Mouse (Mus musculus): ENCODE measurements at regions not wholly inside any gene's neighbourhood (a gene's known extent, or its start where the extent isn't known, plus 50 kb on each side); places are given as distances from the start of the nearest gene placed in this dataset.

DNA sequence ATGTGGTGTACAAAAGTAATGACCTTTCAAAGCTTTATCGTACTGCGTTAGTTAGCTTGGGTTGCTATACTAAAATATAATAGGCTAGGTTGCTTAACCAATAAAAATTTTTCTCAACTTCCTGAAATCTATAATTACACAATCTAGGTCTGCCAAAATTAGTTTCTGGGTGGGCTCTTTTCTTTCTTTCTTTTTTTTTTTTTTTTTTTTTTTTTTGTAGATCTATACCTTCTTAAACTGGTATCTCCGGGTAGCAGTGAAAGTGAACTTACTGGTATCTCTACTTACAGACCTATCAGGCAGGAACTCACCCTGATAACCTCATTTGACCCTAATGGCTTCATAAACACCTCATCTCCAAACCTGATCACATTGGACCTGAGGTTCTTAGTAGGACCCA lies 193.4 kb upstream of the Cpeb2 start:
- ATAC-seq (no peak), DNase-seq (no peak)
- Histone ChIP-seq H3K9me3 (ENCODE audit: low read length) (no peaks in the 10 kb centered on the region), H3K4me3 (ENCODE audit: low read depth, low read length) (no peak overlapping the region), H3K4me2 (ENCODE audit: low read depth, low read length) (no peak overlapping the region), H3K27ac (ENCODE audit: low read depth) (no peak overlapping the region), H3K27me3 (ENCODE audit: insufficient read depth, low read length) (no peaks in the 10 kb centered on the region), H3K36me3 (replicated peaks; ENCODE audit: insufficient read depth, low read length) (no peaks in the 10 kb centered on the region), H3K9ac (replicated peaks) (no peak overlapping the region), H3K4me1 (ENCODE audit: insufficient read depth) (0 out of 2 replicates have a peak, but pooled peaks cover 3% of the 10 kb centered on the region)
- no peak for TF ChIP-seq EP300 (IDR thresholded peaks at IDR 0.05; ENCODE audit: low read depth)
- TF ChIP-seq CTCF (IDR thresholded peaks at IDR 0.05; ENCODE audit: low read depth), result no peak
- WGBS (ENCODE audit: insufficient replicate concordance), result 59% methylated on average over 3 of the region's 3 CpGs

DNA sequence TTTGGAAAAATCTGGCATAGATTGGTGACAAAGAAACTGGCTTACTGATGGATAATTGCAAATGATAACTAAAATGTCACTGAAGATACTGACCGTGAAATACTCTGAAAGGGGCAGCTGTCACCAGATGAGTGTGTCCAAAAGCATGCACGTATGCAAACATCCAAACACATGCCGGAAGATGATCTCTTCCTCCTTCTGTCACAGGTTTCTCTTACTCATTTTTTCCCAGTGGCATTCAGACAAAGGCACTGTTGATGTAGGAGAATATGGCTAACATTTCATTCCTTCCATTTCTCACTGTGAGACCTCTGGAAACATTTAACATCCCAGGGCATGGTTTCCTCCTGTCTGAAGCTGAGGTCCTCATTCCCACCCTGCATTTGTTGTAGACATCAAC lies 190.4 kb upstream of the Cpeb2 start:
- Histone ChIP-seq H3K9me3 (ENCODE audit: low read length) (no peaks in the 10 kb centered on the region), H3K4me3 (ENCODE audit: low read depth, low read length) (no peak overlapping the region), H3K4me2 (ENCODE audit: low read depth, low read length) (no peak overlapping the region), H3K27me3 (ENCODE audit: insufficient read depth, low read length) (no peaks in the 10 kb centered on the region), H3K9ac (replicated peaks) (no peak overlapping the region), H3K36me3 (replicated peaks; ENCODE audit: insufficient read depth, low read length) (no peaks in the 10 kb centered on the region), H3K4me1 (ENCODE audit: insufficient read depth) (peaks cover 4% of the 10 kb centered on the region; the same call in 1 of the 2 replicates), H3K27ac (ENCODE audit: low read depth) (0 out of 2 replicates have a peak overlapping the region, but pooled peaks have one; percentile 22)
- DNase-seq (no peak), ATAC-seq (no peak)
- 78% methylated on average over 3 of the region's 3 CpGs for WGBS (ENCODE audit: insufficient replicate concordance)
- TF ChIP-seq CTCF (IDR thresholded peaks at IDR 0.05; ENCODE audit: low read depth) (no peak), EP300 (IDR thresholded peaks at IDR 0.05; ENCODE audit: low read depth) (no peak)

DNA sequence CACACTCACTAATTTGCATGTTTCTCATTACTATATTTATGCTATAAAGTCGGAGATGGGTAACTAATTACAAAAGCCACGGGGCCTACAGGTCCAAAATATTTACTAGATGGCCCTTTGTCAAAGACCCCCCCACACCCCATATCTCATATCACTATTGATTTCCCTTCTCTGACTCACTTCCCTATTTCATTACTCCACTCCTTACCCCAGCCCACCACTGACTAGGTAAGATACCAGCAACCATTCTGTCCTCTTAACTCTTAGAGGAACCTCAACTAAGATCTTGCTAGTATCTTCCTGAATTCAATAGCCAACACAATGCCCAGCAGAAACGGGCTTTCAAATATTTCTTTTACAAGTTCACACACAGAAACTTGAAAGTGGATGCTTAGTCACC lies 187.1 kb upstream of the Cpeb2 start:
- no peaks in the 10 kb centered on the region for H3K36me3 ChIP-seq (replicated peaks; ENCODE audit: insufficient read depth, low read length)
- no peak overlapping the region for H3K9ac ChIP-seq (replicated peaks)
- no peak overlapping the region for H3K27ac ChIP-seq (ENCODE audit: low read depth)
- no peak for DNase-seq
- H3K4me1 ChIP-seq (ENCODE audit: insufficient read depth), result peaks cover 7% of the 10 kb centered on the region
- no peak overlapping the region for H3K4me3 ChIP-seq (ENCODE audit: low read depth, low read length)
- no peaks in the 10 kb centered on the region for H3K9me3 ChIP-seq (ENCODE audit: low read length)
- no peaks in the 10 kb centered on the region for H3K27me3 ChIP-seq (ENCODE audit: insufficient read depth, low read length)
- 48% methylated on average over 3 of the region's 3 CpGs for WGBS (ENCODE audit: insufficient replicate concordance)
- TF ChIP-seq CTCF (IDR thresholded peaks at IDR 0.05; ENCODE audit: low read depth) (no peak), EP300 (IDR thresholded peaks at IDR 0.05; ENCODE audit: low read depth) (no peak)
- H3K4me2 ChIP-seq (ENCODE audit: low read depth, low read length), result no peak overlapping the region
- no peak for ATAC-seq

- no peak overlapping the region for H3K4me3 ChIP-seq (ENCODE audit: low read depth, low read length)
- no peak overlapping the region for H3K9ac ChIP-seq (replicated peaks)
- H3K9me3 ChIP-seq (ENCODE audit: low read length), result no peaks in the 10 kb centered on the region
- peaks cover 11% of the 10 kb centered on the region for H3K4me1 ChIP-seq (ENCODE audit: insufficient read depth)
- TF ChIP-seq CTCF (IDR thresholded peaks at IDR 0.05; ENCODE audit: low read depth), result no peak
- no peak for TF ChIP-seq EP300 (IDR thresholded peaks at IDR 0.05; ENCODE audit: low read depth)
- no peaks in the 10 kb centered on the region for H3K27me3 ChIP-seq (ENCODE audit: insufficient read depth, low read length)
- no peaks in the 10 kb centered on the region for H3K36me3 ChIP-seq (replicated peaks; ENCODE audit: insufficient read depth, low read length)
- 86% methylated on average over 2 of the region's 2 CpGs for WGBS (ENCODE audit: insufficient replicate concordance)
- H3K4me2 ChIP-seq (ENCODE audit: low read depth, low read length), result no peak overlapping the region
- no peak overlapping the region for H3K27ac ChIP-seq (ENCODE audit: low read depth)
- no peak for DNase-seq
- ATAC-seq, result no peak
These were observed 185.7 kb upstream of the Cpeb2 start for GRCm38 (mm10) chr5:43047316-43047715.

- H3K4me3 ChIP-seq (ENCODE audit: low read depth, low read length), result no peak overlapping the region
- no peak for DNase-seq
- peak; percentile 39; the same call in 1 of the 2 replicates for ATAC-seq
- H3K4me1 ChIP-seq (ENCODE audit: insufficient read depth), result peaks cover 11% of the 10 kb centered on the region
- TF ChIP-seq EP300 (IDR thresholded peaks at IDR 0.05; ENCODE audit: low read depth), result no peak
- no peak for TF ChIP-seq CTCF (IDR thresholded peaks at IDR 0.05; ENCODE audit: low read depth)
- no peaks in the 10 kb centered on the region for H3K27me3 ChIP-seq (ENCODE audit: insufficient read depth, low read length)
- no peak overlapping the region for H3K9ac ChIP-seq (replicated peaks)
- WGBS (ENCODE audit: insufficient replicate concordance), result 50% methylated on average over 8 of the region's 8 CpGs
- peak overlapping the region; percentile 11; the same call in 1 of the 2 replicates for H3K27ac ChIP-seq (ENCODE audit: low read depth)
- no peaks in the 10 kb centered on the region for H3K9me3 ChIP-seq (ENCODE audit: low read length)
- no peak overlapping the region for H3K4me2 ChIP-seq (ENCODE audit: low read depth, low read length)
- H3K36me3 ChIP-seq (replicated peaks; ENCODE audit: insufficient read depth, low read length), result no peaks in the 10 kb centered on the region
These were observed 184.5 kb upstream of the Cpeb2 start for GRCm38 (mm10) chr5:43048196-43049050.

- DNase-seq (no peak), ATAC-seq (no peak)
- no peaks in the 10 kb centered on the region for H3K36me3 ChIP-seq (replicated peaks; ENCODE audit: insufficient read depth, low read length)
- no peaks in the 10 kb centered on the region for H3K27me3 ChIP-seq (ENCODE audit: insufficient read depth, low read length)
- H3K4me3 ChIP-seq (ENCODE audit: low read depth, low read length), result no peak overlapping the region
- WGBS (ENCODE audit: insufficient replicate concordance), result 66% methylated on average over 4 of the region's 4 CpGs
- H3K4me2 ChIP-seq (ENCODE audit: low read depth, low read length), result no peak overlapping the region
- no peaks in the 10 kb centered on the region for H3K9me3 ChIP-seq (ENCODE audit: low read length)
- H3K4me1 ChIP-seq (ENCODE audit: insufficient read depth), result peaks cover 11% of the 10 kb centered on the region
- no peak overlapping the region for H3K9ac ChIP-seq (replicated peaks)
- TF ChIP-seq CTCF (IDR thresholded peaks at IDR 0.05; ENCODE audit: low read depth) (no peak), EP300 (IDR thresholded peaks at IDR 0.05; ENCODE audit: low read depth) (no peak)
- no peak overlapping the region for H3K27ac ChIP-seq (ENCODE audit: low read depth)
These were observed 183.3 kb upstream of the Cpeb2 start for GRCm38 (mm10) chr5:43049381-43050301.
